Mouse (Mus musculus): ENCODE results near the gene AW551984.

Gene AW551984

DNA sequence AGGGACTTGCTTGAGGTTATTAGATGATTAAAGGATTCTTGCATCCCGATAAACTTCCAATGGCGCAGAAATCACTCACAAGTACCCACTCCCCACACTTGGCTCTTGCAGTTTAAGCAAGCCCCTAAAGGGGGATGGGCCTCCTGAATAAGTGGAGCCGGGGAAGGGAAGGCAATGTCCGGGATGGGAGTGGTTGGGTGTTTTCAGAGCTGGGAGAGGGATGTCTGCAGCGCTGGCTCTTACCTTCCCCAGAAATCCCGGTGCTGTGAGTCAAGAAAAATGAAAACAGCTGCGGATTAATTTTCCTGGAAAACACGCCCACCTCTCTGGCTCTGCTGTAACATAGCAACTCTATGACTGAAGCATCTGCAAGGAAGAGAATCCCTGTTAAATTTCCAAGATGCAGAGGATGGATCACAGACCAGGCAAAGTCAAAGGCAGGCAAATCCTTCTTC is at the start of gene AW551984:
TSS of gene AW551984 (minus strand) at position 405 of the 455 bp plus-strand sequence.
- DNase-seq = no peak

DNA sequence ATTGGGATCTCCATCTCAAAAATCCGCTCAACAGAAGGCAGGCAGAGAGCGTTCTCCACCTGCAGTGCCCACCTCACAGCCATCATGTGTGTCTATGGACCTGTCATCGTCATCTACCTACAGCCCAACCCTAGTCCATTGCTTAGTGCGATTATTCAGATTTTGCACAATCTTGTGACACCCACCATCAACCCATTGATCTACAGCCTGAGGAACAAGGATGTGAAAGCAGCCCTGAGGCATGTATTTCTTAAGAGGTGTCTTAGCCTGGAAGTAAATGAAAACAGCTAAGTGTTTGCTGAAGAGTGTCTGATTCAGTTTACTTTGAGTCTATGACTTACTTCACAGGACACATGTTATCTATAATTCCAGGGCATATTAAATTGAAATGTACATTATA is 43.2 kb upstream of the AW551984 start:
- no peak for DNase-seq

DNA sequence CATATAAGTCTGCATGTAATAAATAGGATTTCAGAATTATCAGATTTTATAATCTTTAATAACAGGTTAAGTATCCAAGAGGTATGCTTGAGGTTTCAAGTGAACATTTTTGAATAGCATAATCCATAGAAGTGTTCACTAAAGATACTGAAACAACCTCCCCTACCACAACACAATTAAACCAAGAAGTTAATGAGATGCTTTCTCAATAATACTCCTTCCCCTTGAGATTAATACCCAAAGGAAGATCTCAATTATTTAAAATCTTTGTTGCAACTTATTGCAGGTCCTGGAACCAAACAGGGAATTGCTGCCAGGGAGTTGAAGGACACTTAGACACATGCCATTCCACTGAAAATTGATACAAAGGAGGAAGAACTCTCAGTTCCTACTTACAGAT is 40.6 kb upstream of the AW551984 start, which contains the start of gene Olfr961:
TSS of gene Olfr961 (plus strand) at position 301 of the 400 bp plus-strand sequence.
- DNase-seq = no peak

DNA sequence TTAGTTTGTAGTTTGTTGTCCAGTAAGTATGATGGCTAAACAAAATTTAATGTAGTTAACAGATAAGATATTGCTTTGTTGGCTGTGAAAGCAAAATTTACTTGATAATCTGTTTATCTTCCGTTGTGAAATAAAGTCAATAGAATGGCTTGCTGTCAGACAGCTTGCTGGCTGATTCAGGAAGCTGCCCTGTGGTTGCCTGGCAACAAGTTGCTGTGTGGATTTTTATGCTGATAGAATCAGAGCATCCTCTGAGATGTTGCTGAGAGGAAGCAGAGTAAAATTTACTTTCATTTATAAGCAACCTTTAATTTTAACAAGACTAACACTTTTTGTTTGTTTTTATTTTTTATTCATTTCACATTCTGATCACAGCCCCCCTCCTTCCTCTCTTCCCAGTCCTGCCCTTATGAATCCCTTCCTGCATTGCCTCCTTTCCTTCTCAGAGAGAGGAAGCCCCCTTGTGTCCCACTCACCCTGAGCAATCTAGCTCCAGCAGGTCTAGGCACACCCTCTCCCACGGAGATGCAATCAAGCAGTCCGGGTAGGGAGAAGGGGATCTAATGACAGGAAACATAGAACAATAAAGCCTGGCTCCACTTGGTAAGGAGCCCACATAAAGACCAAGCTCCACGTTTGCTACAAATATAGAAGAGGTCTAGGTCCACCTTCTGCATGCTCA is 29.9 kb upstream of the AW551984 start:
- DNase-seq = no peak

DNA sequence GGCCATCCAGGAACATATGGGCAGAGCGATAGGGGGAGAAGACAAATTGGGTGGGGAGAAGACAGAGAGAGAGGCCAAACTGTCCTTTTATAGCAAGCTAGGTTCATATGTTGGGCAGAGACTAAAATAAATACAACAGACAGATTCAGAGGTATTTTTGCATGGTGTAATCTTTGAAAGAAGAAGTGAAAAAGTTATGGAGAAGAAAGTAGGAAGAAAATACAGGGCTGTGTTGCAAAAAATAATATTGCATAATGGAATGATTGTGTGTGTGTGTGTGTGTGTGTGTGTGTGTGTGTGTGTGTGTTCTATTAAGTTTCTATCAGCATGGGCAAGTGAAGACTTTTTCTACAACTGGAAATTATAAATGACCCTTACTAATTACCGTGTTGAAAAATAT is 24.9 kb upstream of the AW551984 start:
- no peak for DNase-seq

DNA sequence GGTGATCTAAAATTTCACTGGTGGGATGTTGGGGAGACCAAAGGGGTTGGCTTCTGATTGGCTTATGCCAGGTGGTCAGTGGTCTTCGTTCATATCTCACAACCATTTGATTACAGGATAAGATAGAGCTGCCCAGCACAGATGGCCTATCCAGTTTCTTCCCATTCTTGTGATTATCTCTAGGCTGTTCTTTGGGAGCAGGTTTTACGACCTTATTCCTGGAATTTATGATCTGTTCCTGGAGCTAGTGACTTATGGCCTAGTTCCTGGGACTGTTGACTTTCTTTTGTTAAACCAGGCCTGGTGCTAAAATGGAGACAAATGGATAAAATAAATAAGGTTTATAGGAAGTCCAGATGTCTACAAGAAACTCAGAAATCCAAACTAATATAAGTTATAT is 20.5 kb upstream of the AW551984 start:
- no peak for DNase-seq

DNA sequence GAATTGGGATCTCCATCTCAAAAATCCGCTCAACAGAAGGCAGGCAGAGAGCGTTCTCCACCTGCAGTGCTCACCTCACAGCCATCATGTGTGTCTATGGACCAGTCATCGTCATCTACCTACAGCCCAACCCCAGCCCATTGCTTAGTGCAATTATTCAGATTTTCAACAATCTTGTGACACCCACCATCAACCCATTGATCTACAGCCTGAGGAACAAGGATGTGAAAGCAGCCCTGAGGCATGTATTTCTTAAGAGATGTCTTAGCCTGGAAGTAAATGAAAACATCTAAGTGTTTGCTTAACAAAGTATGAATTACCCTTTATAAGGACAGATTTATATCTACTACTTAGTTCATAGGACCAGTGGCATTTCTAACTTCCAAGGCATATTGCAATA is 19.6 kb upstream of the AW551984 start:
- no peak for DNase-seq

DNA sequence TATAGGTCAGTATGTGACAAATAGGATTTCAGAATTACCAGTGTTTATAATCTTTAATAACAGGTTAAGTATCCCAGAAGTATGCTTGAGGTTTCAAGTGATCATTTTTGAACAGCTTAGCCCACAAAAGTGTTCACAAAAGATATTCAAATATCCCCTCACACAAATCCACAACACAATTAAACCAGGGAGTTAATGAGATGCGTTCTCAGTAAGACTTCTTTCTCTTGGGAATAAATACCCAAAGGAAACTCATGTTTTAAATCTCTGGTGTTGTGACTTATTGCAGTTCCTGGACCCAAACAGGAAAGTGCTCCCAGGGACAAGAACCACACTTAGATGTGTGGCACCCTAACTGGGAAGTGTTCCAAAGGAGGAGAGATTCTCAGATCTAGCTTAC is 16.9 kb upstream of the AW551984 start, which contains the start of gene Olfr960:
TSS of gene Olfr960 (plus strand) at position 301 of the 400 bp plus-strand sequence.
- DNase-seq = no peak

DNA sequence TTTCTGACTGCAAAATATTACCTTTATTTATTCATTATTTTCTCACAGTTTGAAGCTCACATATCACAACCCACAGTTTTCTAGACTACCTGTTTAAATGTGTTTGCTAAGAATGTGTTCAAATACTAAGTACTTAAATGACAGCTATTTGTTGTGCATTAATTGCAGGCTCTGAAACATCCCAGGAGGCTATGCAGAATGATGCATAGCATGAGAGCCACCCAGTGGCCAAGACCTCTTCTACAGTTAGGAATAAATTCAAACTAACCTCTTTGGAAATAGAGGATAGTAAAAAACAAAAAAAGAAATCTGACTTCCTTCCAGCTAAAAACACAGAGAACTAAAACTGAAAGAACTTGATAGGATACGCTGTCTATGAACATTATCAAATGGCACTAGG is 7.8 kb upstream of the AW551984 start:
- DNase-seq = no peak

DNA sequence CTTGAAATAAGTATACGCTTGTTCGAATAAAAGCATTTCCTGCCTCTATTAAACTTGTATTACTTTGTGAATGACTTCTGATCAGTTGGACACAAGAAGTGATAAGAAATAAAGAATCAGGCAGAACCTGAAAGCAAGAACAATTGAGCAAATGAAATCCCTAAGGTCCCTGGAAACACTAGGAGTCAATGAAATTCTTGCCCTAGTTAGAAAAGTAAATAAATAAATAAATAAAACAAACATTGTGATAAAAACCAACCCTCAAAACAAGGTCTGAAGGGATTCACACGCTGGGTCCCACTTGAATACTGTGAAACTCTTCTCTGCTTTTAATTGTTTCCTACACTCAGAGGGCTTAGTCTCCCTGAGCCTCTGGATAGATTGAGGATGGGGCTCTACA is 6.2 kb upstream of the AW551984 start, which contains the start of gene Olfr148:
TSS of gene Olfr148 (plus strand) at position 301 of the 400 bp plus-strand sequence.
- DNase-seq = no peak

DNA sequence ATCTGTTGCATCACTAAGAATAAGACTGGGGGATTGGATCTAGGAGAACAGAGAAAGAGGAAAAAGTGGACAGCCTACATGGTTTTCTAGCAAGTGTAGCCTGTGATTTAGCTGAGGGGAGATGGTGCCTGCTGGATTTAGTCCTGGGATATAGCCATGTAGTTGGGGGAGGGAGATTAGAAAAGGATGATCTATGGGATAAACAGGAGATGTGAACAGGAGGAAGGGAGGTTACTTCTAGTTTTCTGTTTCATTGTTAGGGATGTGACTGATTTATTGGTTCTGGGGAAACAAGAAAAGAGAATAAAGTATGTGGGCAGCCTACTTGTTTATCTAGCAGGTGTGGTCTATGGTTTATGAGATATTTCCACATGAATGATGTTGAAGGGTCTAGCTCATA is 4.3 kb upstream of the AW551984 start:
- no peak for DNase-seq

DNA sequence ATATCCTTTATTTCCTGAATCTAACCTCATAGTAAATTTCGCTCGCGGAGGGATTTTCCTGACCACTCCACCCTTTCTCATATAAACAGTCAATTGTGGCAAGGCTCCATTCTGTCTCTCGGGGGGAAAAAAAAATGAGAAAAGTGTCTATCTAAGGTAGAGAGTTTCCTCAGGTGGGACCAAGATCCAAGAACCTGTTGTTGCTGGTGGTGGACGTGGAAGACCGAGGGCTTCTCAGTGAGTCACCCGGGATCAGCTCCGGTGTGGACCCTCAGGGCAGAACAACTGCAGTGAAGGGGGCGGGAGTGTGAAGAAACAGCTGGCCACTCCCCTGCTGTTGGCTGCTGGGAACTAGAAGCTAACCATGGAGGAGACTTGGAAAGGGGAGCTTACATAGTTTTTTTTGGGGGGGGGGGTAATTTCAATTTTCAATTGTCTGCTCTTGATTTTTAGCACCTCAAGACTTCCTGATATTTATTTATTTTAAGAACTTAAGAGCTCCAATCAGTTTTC is 814 bp downstream of the AW551984 start:
- no peak for DNase-seq

DNA sequence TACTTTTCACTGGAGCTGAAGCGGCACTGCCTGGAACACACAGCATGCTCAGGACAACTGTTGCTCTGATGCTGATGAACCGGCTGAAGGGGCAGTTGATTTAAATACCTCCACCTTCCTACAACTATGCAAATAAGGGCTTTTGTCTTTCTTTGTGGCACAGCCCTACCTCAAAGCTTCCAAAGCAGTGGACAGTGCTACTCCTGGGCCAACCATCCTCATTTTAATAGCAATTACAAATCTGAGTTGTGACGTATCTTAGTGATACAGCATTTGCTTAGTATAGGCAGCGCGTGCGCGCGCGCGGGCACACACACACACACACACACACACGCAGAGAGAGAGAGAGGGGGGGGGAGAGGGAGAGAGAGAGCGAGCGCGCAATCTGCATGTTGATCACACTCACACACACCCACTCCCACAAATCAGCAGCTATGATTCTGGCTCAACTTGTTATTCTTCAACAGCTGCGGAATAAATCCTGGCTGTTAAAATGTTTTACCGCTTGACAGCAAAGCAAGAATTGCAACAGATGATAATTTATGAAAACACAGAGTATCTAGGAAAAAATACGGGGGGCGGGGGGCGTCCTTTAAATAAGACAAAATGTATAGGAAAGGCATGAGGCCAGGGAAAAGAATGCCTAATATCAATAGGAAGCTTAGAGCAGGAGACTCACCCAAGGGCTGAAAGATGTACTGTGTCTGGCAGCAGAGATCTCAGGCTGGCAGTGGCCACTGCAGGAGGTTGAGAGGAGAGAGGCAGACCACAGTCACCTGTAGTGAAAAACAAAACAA is 1.5 kb downstream of the AW551984 start:
- no peak for DNase-seq

DNA sequence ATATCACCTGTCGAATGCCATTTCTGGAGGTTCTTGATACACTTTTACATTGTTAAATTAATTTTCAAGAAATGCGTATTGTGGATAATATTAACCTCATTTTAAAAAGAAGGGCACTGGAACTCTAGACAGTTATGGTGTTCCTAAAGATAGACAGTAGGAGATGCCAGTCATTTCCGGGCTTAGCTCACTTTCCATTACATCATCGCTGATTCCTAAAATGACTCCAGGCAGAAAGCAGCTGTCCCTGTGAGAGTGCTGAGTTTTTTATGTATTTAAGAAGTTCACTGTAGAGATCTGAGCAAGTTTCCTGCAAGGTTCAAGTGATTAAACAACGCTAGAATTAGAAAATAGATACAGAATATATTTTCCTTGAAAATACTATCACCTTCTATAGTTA is 27.2 kb downstream of the AW551984 start:
- no peak for DNase-seq

DNA sequence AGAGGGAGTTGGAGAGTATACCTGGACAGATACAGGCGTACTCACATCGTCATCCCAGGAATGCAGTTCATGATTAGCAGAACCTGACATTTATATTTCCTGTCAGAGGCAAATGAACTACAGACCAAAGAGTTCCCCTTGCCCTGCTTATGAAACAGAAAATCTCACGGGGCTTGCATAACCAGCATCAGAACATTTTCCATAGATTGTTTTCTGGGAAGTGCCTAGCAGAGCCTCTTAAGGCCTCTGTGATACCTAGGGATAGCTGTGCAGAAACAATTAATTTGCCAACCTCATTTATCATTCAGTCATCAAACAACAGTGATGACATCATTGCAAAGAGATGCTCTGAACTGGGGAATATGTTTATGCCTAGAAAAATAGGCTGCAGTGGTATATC is 28.7 kb downstream of the AW551984 start, which contains the start of gene Olfr959:
TSS of gene Olfr959 (minus strand) at position 101 of the 400 bp plus-strand sequence.
- DNase-seq = no peak

DNA sequence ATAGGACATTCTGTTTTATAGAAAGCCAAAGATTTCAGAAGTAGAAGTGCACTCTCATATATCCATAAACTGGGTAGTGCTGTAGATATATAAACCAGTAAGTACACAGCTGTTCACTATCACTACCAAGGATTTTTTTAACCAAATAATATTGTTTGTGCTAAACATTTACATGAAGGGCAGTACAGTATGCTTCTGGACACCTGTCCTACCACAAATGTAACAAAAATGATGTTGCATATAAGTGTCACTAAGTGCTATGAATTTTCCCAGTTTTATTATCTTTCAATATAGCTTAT is 45.9 kb downstream of the AW551984 start:
- no peak for DNase-seq

DNA sequence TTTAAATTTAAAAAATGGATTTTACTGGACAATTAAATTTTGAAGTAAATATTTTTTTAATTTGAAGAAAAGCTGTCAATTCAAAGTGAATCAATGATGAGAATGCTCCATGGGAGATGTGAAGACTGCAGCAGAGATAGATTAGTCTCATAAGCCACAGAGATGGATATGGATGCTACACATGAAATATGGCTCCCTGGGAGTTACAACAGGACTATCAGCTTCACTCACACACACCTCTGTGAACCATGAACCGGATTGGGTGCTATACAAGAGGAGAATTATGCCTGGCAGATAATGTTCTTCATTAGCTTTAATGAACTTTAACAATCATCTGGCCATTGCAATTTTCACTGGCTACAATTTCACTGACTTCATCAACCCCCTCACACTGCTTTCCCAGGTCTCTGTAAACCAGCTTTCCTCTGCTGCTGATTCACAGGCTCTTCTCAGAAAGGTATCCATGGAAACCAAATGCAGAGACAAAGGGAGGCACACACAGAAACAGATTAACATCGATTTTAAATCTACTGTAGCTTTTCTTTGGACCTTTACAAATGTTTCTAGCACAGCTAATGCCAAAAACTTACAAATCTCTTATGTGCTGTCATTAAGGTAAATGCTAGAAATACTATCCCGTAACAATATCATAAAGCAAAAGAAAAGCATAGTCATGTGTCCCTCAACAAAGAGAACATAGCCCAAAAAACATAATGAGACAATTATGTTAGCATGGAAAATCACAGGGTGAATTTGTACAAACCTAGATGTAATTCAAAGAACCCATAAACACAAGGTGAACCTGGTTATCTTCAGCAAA is 46.5 kb downstream of the AW551984 start:
- DNase-seq = no peak

DNA sequence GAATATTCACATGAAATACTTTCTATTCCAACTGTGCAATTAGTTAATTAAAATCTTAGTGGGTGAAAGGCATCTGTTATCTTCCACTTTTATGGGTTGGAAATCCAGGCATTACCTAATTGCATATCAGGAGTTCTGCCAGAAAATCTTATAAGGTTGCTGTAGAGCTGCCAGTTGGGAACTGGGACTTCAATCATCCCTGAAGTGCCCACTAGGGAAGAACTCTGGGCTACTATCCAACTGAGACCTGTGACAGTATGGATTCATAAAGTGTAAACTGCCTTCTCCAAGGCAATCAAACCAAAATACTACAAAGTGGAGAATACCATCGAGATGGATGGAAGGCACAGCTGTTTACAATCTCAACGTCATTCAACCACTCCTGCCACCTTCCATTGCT is 50.3 kb downstream of the AW551984 start, which contains the start of gene Olfr958:
TSS of gene Olfr958 (minus strand) at position 109 of the 400 bp plus-strand sequence.
- no peak for DNase-seq

DNA sequence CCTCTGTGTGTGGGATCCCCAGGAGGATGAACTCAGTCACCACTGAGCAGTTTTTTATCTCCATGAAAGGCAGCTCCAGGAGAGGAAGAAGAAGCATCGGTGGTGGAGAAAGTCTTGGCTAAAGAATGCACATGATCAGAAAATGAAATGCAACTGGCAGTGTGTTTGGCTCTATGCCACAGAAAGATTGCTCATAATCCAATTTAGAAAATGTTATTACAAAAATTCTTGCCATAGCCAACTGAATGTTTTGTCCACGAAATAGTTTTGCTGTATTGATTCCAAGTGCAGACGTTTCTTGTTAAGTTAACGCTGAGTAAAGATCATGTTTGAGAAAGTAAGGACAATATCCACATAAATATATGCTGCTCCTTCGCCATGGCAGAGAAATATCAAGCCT is 53.4 kb downstream of the AW551984 start:
- no peak for DNase-seq
